Mouse (Mus musculus) neutrophil, adult 65 days (primary cell): Measurements from ENCODE around the gene Vmn1r85. TPM values are rescaled to one million over a fixed set of nuclear protein-coding genes. Genes with fewer than 3 reads are reported as not detected.

Source experiments
- total RNA-seq: library from RNA; stranded (reverse); gene quantifications from 2 replicates; pipeline ENCODE4 v1.2.4, GENCODE M21; 2023

Vmn1r85 gene
- not detected in 2 replicates for total RNA-seq

DNA sequence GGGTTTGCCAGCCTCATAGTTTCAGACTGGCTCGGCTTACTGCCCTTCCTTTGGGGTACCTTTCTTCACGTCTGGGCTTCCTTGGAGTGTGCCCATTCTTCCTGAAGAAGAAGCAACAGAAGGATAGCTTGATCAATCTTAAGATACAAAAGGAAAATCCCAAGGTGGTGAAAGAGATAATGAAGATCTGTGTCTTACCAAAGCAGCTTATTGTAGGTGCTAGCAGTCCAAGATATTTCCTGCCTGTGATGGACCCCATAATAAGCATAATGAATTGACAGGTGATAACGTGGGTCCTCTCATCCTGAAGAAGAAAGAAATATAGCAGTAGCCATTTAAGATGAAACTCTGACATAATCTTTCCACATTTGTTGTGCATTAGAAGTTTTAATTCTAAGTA lies at the start of gene Vmn1r85:
Gene Vmn1r85 (minus strand): TSS at position 101 of the 400 bp plus-strand sequence.

GRCm38 (mm10) chr7:13140057-13140456 lies 45.1 kb upstream of the Vmn1r85 start, which contains the start of gene Vmn1r87:
Gene Vmn1r87, minus strand, starts transcription at chr7:13140157.

DNA sequence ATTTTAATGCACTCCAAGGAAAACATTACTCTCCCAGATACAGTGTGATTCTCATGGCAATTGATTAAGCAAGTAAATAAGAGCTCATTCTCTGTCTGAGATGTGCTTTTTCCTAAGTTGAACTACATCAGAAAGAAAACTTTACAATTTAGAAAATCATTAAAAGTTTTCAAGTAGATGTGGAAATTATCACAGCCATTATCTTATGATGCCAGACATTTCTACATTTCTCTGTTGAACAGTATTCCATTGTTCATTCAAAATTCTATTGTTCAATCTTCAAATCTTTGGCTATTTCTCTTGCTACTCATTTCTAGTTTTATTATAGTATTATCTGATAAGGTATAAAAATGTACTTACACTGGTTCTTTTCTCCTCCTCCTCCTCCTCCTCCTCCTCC lies 24.8 kb upstream of the Vmn1r85 start, which contains the start of gene Vmn1r86:
Gene Vmn1r86 (minus strand): TSS at position 101 of the 400 bp plus-strand sequence.

DNA sequence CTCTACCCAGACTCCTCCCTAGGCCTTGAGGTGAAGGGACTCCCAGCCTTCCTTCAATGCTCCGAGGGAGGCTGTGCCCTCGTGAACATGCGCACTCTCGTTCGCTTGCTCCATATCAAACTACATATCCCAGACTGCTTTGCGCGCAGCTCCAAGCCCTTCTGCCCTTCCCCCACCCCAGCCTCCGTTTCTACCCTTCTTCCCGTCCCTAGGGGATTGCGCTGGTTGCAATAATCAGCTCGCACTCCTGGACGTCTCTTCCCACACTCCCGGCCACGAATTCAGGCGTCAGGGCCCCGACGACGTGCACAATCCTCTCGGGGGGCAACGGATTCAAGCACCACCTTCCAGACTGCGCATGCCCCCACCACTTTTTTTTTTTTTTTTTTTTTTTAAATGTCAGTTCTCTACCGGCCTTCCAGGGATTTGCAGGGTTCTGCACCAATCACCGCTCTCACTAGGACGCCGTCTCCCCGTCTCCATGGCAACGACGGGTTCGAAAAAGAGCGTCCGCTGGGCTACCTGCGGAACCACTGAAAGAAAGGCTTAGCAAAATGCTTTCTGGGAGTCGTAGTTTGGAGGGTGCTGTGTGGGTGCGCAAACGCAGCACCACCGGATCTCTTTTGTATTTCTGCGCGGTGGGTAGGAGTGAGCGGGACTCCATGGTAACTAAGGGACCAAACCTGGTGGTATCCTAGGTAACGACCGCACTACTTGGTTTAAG lies 40.5 kb downstream of the Vmn1r85 start, which contains the start of gene Mzf1:
Gene Mzf1 (minus strand): TSS at position 478 of the 724 bp plus-strand sequence.

GRCm38 (mm10) chr7:13037901-13038555 lies 56.9 kb downstream of the Vmn1r85 start, which contains the start of gene Ube2m:
Gene Ube2m, minus strand, starts transcription at chr7:13038275.

DNA sequence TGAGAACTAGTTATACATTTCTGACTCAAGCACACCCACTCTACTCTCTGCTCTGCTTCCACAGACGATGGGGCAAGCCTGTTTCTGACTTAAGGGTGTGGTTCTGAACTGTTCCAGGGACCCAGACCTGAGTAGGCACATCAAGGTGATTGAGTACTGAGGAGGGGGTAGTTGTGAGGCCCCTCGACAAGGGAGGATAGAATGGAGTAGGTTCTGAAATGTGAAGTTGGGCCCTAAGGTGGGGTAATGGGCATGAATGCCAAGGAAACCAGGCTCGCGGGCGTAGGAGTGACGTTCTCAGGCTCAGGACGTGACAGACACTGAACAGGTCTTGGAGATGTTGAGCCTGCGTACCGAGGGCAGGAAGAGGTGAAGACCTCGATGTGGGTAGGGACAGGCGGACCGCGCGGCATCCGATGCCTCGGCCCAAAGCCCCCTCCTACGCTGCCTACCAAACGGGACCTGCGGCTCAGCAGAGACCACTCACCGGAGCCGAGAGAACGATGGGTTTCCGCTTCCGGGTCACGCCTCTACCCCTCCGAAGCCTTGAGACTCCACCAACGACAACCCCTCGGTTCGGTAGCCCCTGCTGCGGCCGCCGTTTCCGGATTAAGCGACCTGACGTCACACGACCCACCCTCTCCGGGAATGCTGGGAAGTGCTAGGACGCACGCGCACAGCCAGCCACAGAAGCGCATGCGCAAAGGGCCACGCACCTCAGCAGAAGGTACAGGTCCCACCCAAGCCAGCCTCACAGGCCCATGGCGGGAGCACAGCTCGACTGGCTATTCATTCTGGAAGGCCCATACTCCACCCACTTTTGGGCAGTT lies 60.6 kb downstream of the Vmn1r85 start, which contains the start of gene Chmp2a:
Gene Chmp2a (minus strand): TSS at position 660 of the 830 bp plus-strand sequence.

Other genes with a start within 250 kb of the Vmn1r85 start
- 0.45 and 1.1 TPM in 2 replicates for gene Zfp128, start 214.0 kb downstream of the Vmn1r85 start, total RNA-seq
- 2.9 and 3.7 TPM in 2 replicates for gene Zscan22, start 197.4 kb downstream of the Vmn1r85 start, total RNA-seq
- 543 and 561 TPM in 2 replicates for gene Rps5, start 172.9 kb downstream of the Vmn1r85 start, total RNA-seq
- 0.27 TPM in 1 of 2 replicates, not detected in the other for gene Rnf225, start 167.8 kb downstream of the Vmn1r85 start, total RNA-seq
- gene Zfp324, start 129.3 kb downstream of the Vmn1r85 start, total RNA-seq: 1.2 and 2.7 TPM in 2 replicates
- gene Zfp446, start 117.3 kb downstream of the Vmn1r85 start, total RNA-seq: 0.88 and 1.3 TPM in 2 replicates
- not detected in 2 replicates for gene Slc27a5, start 97.0 kb downstream of the Vmn1r85 start, total RNA-seq
- 109 and 164 TPM in 2 replicates for gene Trim28, start 96.1 kb downstream of the Vmn1r85 start, total RNA-seq
- 8.1 and 11.8 TPM in 2 replicates for gene Zbtb45, start 85.1 kb downstream of the Vmn1r85 start, total RNA-seq
- 143 and 163 TPM in 2 replicates for gene Chmp2a, start 60.4 kb downstream of the Vmn1r85 start, total RNA-seq
- 67.7 and 84.0 TPM in 2 replicates for gene Ube2m, start 56.9 kb downstream of the Vmn1r85 start, total RNA-seq
- gene Mzf1, start 40.4 kb downstream of the Vmn1r85 start, total RNA-seq: 1.1 and 1.4 TPM in 2 replicates
- gene Vmn1r86, start 24.7 kb upstream of the Vmn1r85 start, total RNA-seq: not detected in 2 replicates
- not detected in 2 replicates for gene Vmn1r87, start 45.0 kb upstream of the Vmn1r85 start, total RNA-seq
- 0.09 TPM in 1 of 2 replicates, not detected in the other for gene Vmn1r88, start 64.4 kb upstream of the Vmn1r85 start, total RNA-seq
- gene Vmn1r89, start 117.8 kb upstream of the Vmn1r85 start, total RNA-seq: not detected in 2 replicates
- 53.6 and 72.7 TPM in 2 replicates for gene Lig1, start 182.1 kb upstream of the Vmn1r85 start, total RNA-seq
- 1.7 and 2.2 TPM in 2 replicates for gene Zswim9, start 183.5 kb upstream of the Vmn1r85 start, total RNA-seq
- gene Pla2g4c, start 229.5 kb upstream of the Vmn1r85 start, total RNA-seq: 0.64 and 0.82 TPM in 2 replicates